In the genomic region with DNA sequence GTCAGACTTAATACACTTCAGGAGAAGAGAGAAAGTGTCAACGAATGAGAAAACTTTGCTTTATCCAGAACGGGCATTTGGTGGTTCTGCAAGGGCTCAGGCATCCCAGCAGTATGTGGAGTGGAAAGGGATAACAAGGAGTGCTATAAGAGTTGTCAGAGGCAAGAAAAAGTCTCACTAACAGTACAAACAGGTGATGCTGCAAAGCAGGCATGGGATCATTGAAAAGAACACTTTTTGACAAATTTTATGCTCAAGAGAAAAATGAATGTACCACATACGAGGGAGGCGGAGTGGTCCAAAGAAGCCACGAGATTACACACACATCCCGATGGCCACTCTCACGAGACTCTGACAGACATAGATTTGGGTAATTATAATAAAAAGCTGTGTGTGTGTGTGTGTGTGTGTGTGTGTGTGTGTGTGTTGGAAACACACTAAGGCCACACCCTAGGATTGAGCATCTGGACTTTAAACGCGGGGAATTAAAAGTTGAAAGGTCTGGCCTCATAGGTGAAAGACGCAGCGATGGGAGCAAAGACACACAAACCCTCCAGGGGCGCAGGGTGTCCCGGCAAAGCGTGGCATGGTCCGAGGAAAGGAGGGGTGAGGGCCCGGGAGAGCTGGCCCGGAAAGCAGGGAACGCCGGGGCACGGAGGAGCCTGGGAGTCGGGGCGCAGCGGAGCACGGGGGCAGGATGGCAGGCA, we compare ENCODE assay signal across 8 mouse cellular contexts.
A peak's percentile ranks its signal among the peaks of the same experiment; 100 is the strongest.
DNase-seq lines count a peak whose midpoint lies in the region; ATAC-seq lines count a peak whose summit lies in the region.

No protein-coding gene starts in this region.

- WGBS in heart, embryonic 12.5 days: under 1% methylated on average over 24 of the region's 24 CpGs
- WGBS in embryonic facial prominence, embryonic 13.5 days: 1% methylated on average over 24 of the region's 24 CpGs

- no peak for DNase-seq in heart, postnatal 14 days
- DNase-seq in MEL-GATA-1-ER (ENCODE audit: extremely low read depth, low read depth): peak; percentile 37
- peak; percentile 54 for DNase-seq in mesoderm, embryonic 11.5 days (ENCODE audit: low read depth, low spot score)
- peak; percentile 32 to 33 for DNase-seq in thymus, postnatal 10 days (ENCODE audit: low spot score in 2 of 2)
- DNase-seq in gastrocnemius, postnatal 10 days: no peak

- H3K9me3 ChIP-seq in heart, embryonic 12.5 days (replicated peaks): no peaks in the 10 kb centered on the region
- H3K9me3 ChIP-seq in embryonic facial prominence, embryonic 13.5 days: no peaks in the 10 kb centered on the region

- no peak for ATAC-seq in heart, embryonic 12.5 days (ENCODE audit: insufficient number of reproducible peaks, low FRiP score)
- no peak for ATAC-seq in embryonic facial prominence, embryonic 13.5 days (ENCODE audit: insufficient number of reproducible peaks, insufficient read depth, low FRiP score, low TSS enrichment, low read depth)
- ATAC-seq in inflammation-experienced regulatory T-cells, adult 6 months: peak; percentile 3

- H3K9ac ChIP-seq in heart, embryonic 12.5 days: peak overlapping the region; percentile 89
- H3K9ac ChIP-seq in embryonic facial prominence, embryonic 13.5 days: peak overlapping the region; percentile 89

- peak overlapping the region; percentile 88 for H3K4me3 ChIP-seq in heart, embryonic 12.5 days
- H3K4me3 ChIP-seq in embryonic facial prominence, embryonic 13.5 days: peak overlapping the region; percentile 87

- H3K4me2 ChIP-seq in heart, embryonic 12.5 days: peak overlapping the region; percentile 83
- H3K4me2 ChIP-seq in embryonic facial prominence, embryonic 13.5 days: peak overlapping the region; percentile 81

- H3K27me3 ChIP-seq in heart, embryonic 12.5 days (replicated peaks): no peaks in the 10 kb centered on the region
- H3K27me3 ChIP-seq in embryonic facial prominence, embryonic 13.5 days: no peaks in the 10 kb centered on the region

- H3K27ac ChIP-seq in heart, embryonic 12.5 days (ENCODE audit: poor library complexity, severe bottlenecking): peak overlapping the region; percentile 94
- peak overlapping the region; percentile 89 for H3K27ac ChIP-seq in embryonic facial prominence, embryonic 13.5 days

- intact Hi-C loops in heart, postnatal 14 days (cut with DNase I): loop anchor here (5.0 kb wide), 1 partner anchor 60 kb away; no protein-coding TSS in a partner anchor

- H3K36me3 ChIP-seq in heart, embryonic 12.5 days: no peaks in the 10 kb centered on the region
- H3K36me3 ChIP-seq in embryonic facial prominence, embryonic 13.5 days: no peaks in the 10 kb centered on the region

- peaks cover 23% of the 10 kb centered on the region for H3K4me1 ChIP-seq in heart, embryonic 12.5 days (replicated peaks)
- H3K4me1 ChIP-seq in embryonic facial prominence, embryonic 13.5 days: peaks cover 28% of the 10 kb centered on the region

Comparison
In these comparisons a context has a peak if more than half of its experiments do, and no peak if none do; other contexts are left out.
1. DNase-seq: peak in MEL-GATA-1-ER (single experiment), mesoderm, embryonic 11.5 days (single experiment) and thymus, postnatal 10 days (2 of 2); none in heart, postnatal 14 days (0 of 2) and gastrocnemius, postnatal 10 days (single experiment).